Mouse (Mus musculus) cerebellum, adult 2 months (tissue): ENCODE results near the gene Cbx7. TPM values are rescaled to one million over a fixed set of nuclear protein-coding genes. Genes with fewer than 3 reads are reported as not detected.
"Not testable (repeated sequence)": the region's sequence is repeated elsewhere in the genome, so short reads cannot be mapped to it uniquely, and the experiment has no call there.

Experiments used
- DNase-seq, 2 experiments: peaks; one replicate each; pipeline ENCODE4 v3.0.0; 2021
- H3K27ac ChIP-seq: fragments of 200-500 bp; 2 replicates; pipeline ENCODE4 v1.5.1; 2012; ENCODE audit warnings: low read length, control low read depth, inconsistent platforms; ENCODE audit not compliant: insufficient read depth
- H3K27me3 ChIP-seq: fragments of 200-500 bp; 2 replicates; pipeline ENCODE4 v1.6.1; 2012; ENCODE audit warnings: inconsistent platforms, mild to moderate bottlenecking, low read length, moderate library complexity; ENCODE audit not compliant: control insufficient read depth, insufficient read depth
- H3K4me1 ChIP-seq: fragments of 200-500 bp; 2 replicates; pipeline ENCODE4 v1.6.1; 2011; ENCODE audit warnings: low read length; ENCODE audit not compliant: control insufficient read depth, insufficient read depth
- H3K4me3 ChIP-seq: fragments of 200-500 bp; replicated peaks from 2 replicates; pipeline ENCODE3; 2011; ENCODE audit warnings: mild to moderate bottlenecking, low read depth, low read length, control low read depth; ENCODE audit not compliant: insufficient read depth
- CTCF ChIP-seq: fragments of 200-500 bp; IDR thresholded peaks from 2 replicates; pipeline ENCODE4 v1.5.1; 2011; ENCODE audit warnings: low read depth, mild to moderate bottlenecking, control low read depth, low read length, moderate library complexity, borderline replicate concordance; ENCODE audit not compliant: insufficient read depth
- POLR2A ChIP-seq: fragments of 200-500 bp; IDR thresholded peaks from 2 replicates; pipeline ENCODE4 v1.6.1; 2011; ENCODE audit warnings: low read length, control low read depth, borderline replicate concordance; ENCODE audit not compliant: insufficient read depth
- WGBS: fragments of 180-500 bp; shearing (Covaris S2); methylation state at CpG from one replicate; pipeline ENCODE4 v1.1.7; 2018; 5-methylcytosine and 5-hydroxymethylcytosine counted together
- polyA plus RNA-seq: library from polyadenylated mRNA; depleted of rRNA; stranded (reverse); fragments of >200 nt; gene quantifications from 2 replicates; pipeline ENCODE4 v1.2.3, GENCODE M21; 2012

Gene Cbx7
- polyA plus RNA-seq, 1 experiment, result 89.6 TPM

- Histone ChIP-seq H3K4me3 (no peak overlapping the region), H3K27ac (no peak overlapping the region), H3K4me1 (peaks cover 14% of the 10 kb centered on the region), H3K27me3 (no peaks in the 10 kb centered on the region)
- TF ChIP-seq POLR2A, result no peak
- no peak for TF ChIP-seq CTCF
- no peak for DNase-seq
- WGBS, result 72% methylated on average over 8 of the region's 8 CpGs
Measured at GRCm38 (mm10) chr15:79911339-79911738, 59.6 kb downstream of the Cbx7 start.

DNA sequence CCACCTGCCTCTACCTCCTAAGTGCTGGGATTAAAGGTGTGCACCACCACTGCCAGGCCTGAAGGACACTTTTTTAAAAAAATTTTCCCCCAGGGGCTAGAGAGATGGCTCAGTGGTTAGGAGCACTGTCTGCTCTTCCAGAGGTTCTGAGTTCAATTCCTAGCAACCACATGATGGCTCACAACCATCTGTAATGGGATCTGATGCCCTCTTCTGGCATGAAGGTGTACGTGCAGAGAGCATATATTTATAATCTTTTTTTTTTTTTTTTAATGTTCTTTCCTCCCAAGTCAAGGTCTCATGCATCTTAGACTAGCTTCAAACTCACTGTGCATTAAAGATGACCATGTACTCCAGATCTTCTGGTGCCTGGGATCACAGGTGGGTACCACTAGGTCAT is 60.1 kb downstream of the Cbx7 start:
- peaks cover 14% of the 10 kb centered on the region for H3K4me1 ChIP-seq
- H3K27ac ChIP-seq, H3K27me3 ChIP-seq, H3K4me3 ChIP-seq, DNase-seq: not testable (repeated sequence)
- 89% methylated on average over 1 of the region's 1 CpGs for WGBS

DNA sequence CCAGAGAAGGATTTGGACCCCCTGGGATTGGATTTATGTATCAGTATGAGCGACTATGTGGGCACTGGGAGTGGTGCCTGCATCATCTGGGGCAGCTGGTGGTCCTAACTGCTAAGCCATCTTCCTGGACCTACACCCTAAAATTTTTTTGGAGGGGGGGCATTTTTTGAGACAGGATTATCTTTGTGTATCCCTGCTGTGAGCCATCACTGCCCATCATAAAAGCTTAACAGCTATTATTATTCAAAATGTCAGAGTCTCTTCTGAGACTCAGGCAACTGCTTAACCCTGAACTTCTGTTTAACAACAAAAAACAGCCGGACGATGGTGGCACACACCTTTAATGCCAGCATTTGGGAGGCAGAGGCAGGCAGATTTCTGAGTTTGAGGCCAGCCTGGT is 61.9 kb downstream of the Cbx7 start:
- not testable (repeated sequence) for DNase-seq, H3K4me1 ChIP-seq, H3K27me3 ChIP-seq, H3K4me3 ChIP-seq, H3K27ac ChIP-seq
- WGBS, result 86% methylated on average over 3 of the region's 3 CpGs

DNA sequence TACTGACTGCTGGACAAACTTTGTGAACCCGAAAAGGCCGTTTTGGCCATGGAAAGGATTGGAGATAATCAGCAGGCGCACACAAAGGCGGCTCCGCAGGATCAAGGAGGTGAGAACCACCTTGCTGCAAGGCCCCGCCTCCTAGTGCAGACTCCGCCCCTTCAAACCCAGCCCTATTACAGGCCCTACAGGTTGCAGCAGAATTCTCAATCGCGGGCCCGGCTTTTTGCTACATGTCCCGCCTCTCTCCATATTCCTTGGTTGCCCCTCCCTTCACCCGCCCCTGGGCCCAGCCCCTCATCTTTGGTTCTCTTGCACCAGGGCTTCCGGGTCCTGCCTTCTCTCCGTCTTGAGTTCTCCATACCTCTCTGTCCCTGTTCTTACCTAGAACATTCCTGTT is 64.1 kb downstream of the Cbx7 start:
- no peaks in the 10 kb centered on the region for H3K4me1 ChIP-seq
- TF ChIP-seq POLR2A, result no peak
- TF ChIP-seq CTCF, result no peak
- no peak for DNase-seq
- no peak overlapping the region for H3K4me3 ChIP-seq
- WGBS, result 69% methylated on average over 14 of the region's 14 CpGs
- no peaks in the 10 kb centered on the region for H3K27me3 ChIP-seq
- H3K27ac ChIP-seq, result no peak overlapping the region

GRCm38 (mm10) chr15:79905211-79905610 is 65.7 kb downstream of the Cbx7 start:
- 53% methylated on average over 12 of the region's 12 CpGs for WGBS
- Histone ChIP-seq H3K4me3 (no peak overlapping the region), H3K27me3 (no peaks in the 10 kb centered on the region), H3K4me1 (no peaks in the 10 kb centered on the region), H3K27ac (no peak overlapping the region)
- TF ChIP-seq CTCF (no peak), POLR2A (no peak)
- DNase-seq, result no peak

DNA sequence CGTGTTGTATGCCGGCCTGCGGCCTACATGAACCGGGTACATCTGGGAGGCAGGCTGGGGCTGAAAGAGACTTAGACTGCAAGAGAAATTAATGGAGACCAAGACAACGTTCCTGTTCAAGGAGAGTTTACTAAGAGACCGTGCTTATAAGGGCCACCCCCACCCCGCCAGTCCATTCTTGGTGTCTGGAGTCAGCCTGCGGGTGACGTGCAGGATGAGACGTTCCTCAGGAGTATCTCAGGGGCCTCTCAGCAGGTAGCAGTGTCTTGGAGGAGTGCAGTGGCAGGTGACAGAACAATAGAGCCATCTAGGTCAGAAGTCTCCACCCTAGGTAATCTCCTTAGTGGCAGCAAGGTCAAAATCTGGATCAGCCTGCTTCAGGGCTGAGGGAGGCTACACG is 66.2 kb downstream of the Cbx7 start:
- not testable (repeated sequence) for H3K27me3 ChIP-seq, H3K27ac ChIP-seq, H3K4me3 ChIP-seq, H3K4me1 ChIP-seq, DNase-seq
- 87% methylated on average over 11 of the region's 11 CpGs for WGBS

GRCm38 (mm10) chr15:79903963-79904362 is 67.0 kb downstream of the Cbx7 start:
- H3K4me3 ChIP-seq, result no peak overlapping the region

DNA sequence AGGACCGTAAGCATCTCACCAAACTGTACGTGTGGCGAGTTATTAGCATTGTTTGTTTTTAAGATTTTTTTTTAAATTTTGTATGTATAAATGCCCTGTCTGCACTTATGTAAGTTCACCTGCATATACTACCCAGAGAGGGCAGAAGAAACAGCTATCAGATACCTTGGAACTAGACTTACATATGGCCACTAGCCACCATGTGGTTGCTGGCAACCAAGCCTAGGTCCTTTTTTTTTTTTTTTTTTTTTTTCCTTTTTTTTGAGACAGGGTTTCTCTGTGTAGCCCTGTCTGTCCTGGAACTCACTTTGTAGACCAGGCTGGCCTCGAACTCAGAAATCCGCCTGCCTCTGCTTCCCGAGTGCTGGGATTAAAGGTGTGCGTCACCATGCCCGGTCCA is 67.8 kb downstream of the Cbx7 start:
- not testable (repeated sequence) for H3K27ac ChIP-seq, DNase-seq, H3K4me3 ChIP-seq, H3K4me1 ChIP-seq, H3K27me3 ChIP-seq
- 96% methylated on average over 8 of the region's 8 CpGs for WGBS

More at GRCm38 (mm10) chr15:79903963-79904362, 67.0 kb downstream of the Cbx7 start:
- Histone ChIP-seq H3K4me1 (no peaks in the 10 kb centered on the region), H3K27me3 (no peaks in the 10 kb centered on the region), H3K27ac (no peak overlapping the region)
- TF ChIP-seq POLR2A (no peak), CTCF (no peak)
- no peak for DNase-seq

DNA sequence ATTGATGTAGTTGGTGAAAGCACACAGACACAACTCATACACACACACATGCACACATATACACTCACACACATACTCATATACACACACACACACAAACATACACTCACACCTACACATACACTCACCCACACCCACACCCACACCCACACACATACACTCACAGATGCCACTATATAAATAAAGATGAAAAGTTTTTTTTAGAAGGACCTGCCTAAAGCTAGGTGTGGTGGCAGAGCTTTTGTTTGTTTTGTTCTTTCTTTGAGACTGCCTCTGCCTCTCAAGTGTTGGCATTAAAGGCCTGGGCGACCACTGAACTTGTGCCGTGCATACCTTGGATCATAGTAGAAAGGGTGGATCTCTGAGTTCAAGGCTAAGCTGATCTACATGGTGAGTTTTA is 69.5 kb downstream of the Cbx7 start:
- no peaks in the 10 kb centered on the region for H3K4me1 ChIP-seq
- 86% methylated on average over 2 of the region's 2 CpGs for WGBS
- no peak overlapping the region for H3K27ac ChIP-seq
- H3K4me3 ChIP-seq, result no peak overlapping the region
- no peaks in the 10 kb centered on the region for H3K27me3 ChIP-seq
- no peak for TF ChIP-seq CTCF
- TF ChIP-seq POLR2A, result no peak
- no peak for DNase-seq
